Mouse (Mus musculus): Measurements from ENCODE around the gene Copg2. TPM values are rescaled to one million over a fixed set of nuclear protein-coding genes. Genes with fewer than 3 reads are reported as not detected.

Gene Copg2
- polyA plus RNA-seq, 1 experiment from 2014 or later, result 15.9 TPM

DNA sequence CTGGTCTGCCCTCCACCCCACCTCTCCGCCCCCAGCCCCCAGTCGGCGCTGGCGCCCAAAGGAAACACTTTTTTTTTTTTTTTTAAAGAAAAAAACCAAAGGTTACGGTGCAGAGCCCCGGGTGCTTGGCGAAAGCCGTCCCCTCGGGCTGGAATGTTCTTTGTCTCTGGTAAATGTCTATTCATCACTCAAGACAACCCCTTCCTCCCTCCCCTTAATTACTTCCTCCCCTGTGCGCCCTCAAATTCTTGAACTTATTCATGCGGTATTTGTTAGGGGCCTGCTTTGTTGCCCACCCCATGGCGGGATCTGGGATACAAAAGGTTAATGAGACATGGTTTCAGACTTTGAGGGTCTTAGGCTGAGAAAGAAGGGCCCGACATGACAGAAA lies 160.2 kb downstream of the Copg2 start:
- Histone ChIP-seq H3K36me3 (ENCODE audit: insufficient read depth, low read length) (no peaks in the 10 kb centered on the region), H3K4me3 (ENCODE audit: low read depth, low read length) (peak overlapping the region; percentile 15; the same call in 1 of the 2 replicates), H3K4me2 (replicated peaks; ENCODE audit: low read depth, low read length) (peak overlapping the region; percentile 44; the same call in 1 of the 2 replicates), H3K9me3 (ENCODE audit: low read length) (peaks cover 11% of the 10 kb centered on the region), H3K9ac (replicated peaks; ENCODE audit: low read depth) (no peak overlapping the region), H3K27me3 (replicated peaks; ENCODE audit: insufficient read depth, low read length) (no peaks in the 10 kb centered on the region), H3K27ac (ENCODE audit: low read length) (peak overlapping the region; percentile 65; the same call in 1 of the 2 replicates), H3K4me1 (ENCODE audit: insufficient read depth, low read depth, low read length) (no peaks in the 10 kb centered on the region)
- no peak for TF ChIP-seq EP300 (IDR thresholded peaks at IDR 0.05)
- no peak for TF ChIP-seq CTCF (IDR thresholded peaks at IDR 0.05)
- ATAC-seq (peak; percentile 48), DNase-seq (ENCODE audit: low spot score) (peak; percentile 37)
- 51% methylated on average over 13 of the region's 13 CpGs for WGBS

DNA sequence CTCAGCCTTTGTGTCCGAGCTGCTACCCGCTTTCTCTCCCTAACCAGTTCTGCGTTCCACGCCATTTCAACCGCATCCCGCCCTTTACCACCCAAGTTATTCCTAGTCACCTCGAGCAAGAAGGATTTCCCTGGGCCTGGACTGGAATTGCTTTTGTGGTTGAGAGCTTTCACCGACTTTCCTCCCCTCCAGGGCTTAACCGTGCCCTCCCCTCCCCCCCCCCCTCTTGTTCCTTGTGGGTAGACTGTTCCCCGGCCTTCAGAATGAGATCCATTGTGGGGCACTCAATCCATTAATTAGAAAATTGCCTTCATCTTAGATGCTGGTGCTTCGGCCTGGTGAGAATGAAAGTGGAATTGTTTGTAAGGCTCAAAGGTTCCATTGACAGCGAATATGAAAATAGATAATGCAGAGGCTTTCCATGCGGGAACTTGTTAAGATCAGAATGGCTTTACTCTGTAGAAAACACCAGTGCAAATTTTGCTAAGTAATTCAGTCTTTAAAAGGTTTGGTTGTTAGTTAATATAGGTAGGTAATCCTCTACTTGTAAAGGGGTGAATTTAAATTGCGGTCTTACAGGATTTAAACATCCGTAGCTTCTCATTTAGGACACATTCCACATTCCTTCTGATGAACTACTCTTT lies 160.7 kb downstream of the Copg2 start:
- Histone ChIP-seq H3K4me3 (ENCODE audit: low read depth, low read length) (peak overlapping the region; percentile 24), H3K27ac (ENCODE audit: low read length) (peak overlapping the region; percentile 65), H3K4me2 (replicated peaks; ENCODE audit: low read depth, low read length) (peak overlapping the region; percentile 44), H3K36me3 (ENCODE audit: insufficient read depth, low read length) (no peaks in the 10 kb centered on the region), H3K9ac (replicated peaks; ENCODE audit: low read depth) (no peak overlapping the region; the same call in 1 of the 2 replicates), H3K9me3 (ENCODE audit: low read length) (peaks cover 11% of the 10 kb centered on the region), H3K4me1 (ENCODE audit: insufficient read depth, low read depth, low read length) (no peaks in the 10 kb centered on the region), H3K27me3 (replicated peaks; ENCODE audit: insufficient read depth, low read length) (no peaks in the 10 kb centered on the region)
- WGBS, result 57% methylated on average over 15 of the region's 15 CpGs
- no peak for TF ChIP-seq EP300 (IDR thresholded peaks at IDR 0.05)
- TF ChIP-seq CTCF (IDR thresholded peaks at IDR 0.05), result no peak
- DNase-seq (ENCODE audit: low spot score), result no peak
- ATAC-seq, result no peak

DNA sequence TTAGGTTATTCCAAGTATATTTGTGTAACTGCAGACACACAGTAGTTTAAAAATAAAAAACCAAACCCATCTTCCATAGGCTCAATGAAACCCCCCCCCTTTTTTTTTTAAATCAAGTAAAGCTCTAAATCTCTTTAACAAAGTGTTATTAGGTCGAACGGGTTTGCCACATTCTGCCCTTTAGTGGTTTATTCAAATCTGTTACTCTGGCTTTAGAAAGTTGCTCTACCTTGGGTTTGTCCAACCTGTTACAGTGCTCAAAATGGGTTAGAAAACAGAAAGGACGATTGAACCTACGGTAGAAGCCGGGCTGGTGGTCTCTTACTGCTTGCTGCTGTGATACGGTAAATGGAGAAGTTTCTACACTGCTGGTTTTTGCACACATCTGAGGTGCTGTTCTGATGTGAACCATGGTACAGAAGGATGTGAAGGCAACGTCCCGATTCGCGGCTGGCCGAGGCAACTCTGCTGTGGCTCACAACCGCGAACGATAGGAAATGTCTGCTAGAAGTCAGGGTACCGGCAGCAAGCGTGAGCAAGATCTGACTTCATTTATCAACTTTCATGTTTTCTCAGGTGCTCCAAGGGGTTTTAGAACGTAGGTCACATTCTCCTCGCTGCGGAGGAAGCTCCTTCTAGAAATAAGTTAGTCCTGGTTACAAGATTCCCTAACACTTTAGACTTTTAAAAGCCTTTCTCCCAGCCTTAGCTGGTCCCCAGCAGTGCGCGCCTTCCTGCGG lies 161.4 kb downstream of the Copg2 start:
- no peak for ATAC-seq
- Histone ChIP-seq H3K9ac (replicated peaks; ENCODE audit: low read depth) (no peak overlapping the region; the same call in 1 of the 2 replicates), H3K27me3 (replicated peaks; ENCODE audit: insufficient read depth, low read length) (no peaks in the 10 kb centered on the region), H3K4me2 (replicated peaks; ENCODE audit: low read depth, low read length) (peak overlapping the region; percentile 44), H3K4me3 (ENCODE audit: low read depth, low read length) (peak overlapping the region; percentile 24), H3K9me3 (ENCODE audit: low read length) (peaks cover 11% of the 10 kb centered on the region), H3K4me1 (ENCODE audit: insufficient read depth, low read depth, low read length) (no peaks in the 10 kb centered on the region), H3K36me3 (ENCODE audit: insufficient read depth, low read length) (no peaks in the 10 kb centered on the region), H3K27ac (ENCODE audit: low read length) (peak overlapping the region; percentile 65)
- no peak for TF ChIP-seq CTCF (IDR thresholded peaks at IDR 0.05)
- TF ChIP-seq EP300 (IDR thresholded peaks at IDR 0.05), result no peak
- WGBS, result 56% methylated on average over 22 of the region's 22 CpGs
- DNase-seq (ENCODE audit: low spot score), result no peak

DNA sequence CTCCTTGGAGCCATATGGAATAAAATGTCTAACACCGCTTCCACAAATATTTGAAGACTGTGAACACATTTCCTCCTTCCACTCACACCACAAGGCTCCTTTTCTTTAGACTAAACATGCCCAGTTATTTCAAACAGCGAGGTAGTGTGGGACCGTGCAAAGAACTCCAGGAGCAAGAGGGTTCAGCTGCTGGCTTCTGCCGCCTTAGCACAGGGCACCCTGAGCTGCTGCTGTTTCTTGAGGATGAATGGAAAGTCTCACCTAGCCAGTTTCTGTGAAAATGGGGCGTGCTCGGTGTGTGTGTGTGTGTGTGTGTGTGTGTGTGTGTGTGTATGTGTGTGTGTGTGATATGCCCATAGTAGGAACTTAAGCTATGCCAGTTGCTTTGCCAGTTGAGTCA lies 162.1 kb downstream of the Copg2 start:
- DNase-seq (ENCODE audit: low spot score), result no peak
- ATAC-seq, result no peak
- Histone ChIP-seq H3K4me1 (ENCODE audit: insufficient read depth, low read depth, low read length) (no peaks in the 10 kb centered on the region), H3K36me3 (ENCODE audit: insufficient read depth, low read length) (no peaks in the 10 kb centered on the region), H3K27ac (ENCODE audit: low read length) (no peak overlapping the region), H3K27me3 (replicated peaks; ENCODE audit: insufficient read depth, low read length) (no peaks in the 10 kb centered on the region), H3K4me2 (replicated peaks; ENCODE audit: low read depth, low read length) (no peak overlapping the region), H3K4me3 (ENCODE audit: low read depth, low read length) (no peak overlapping the region), H3K9me3 (ENCODE audit: low read length) (peaks cover 11% of the 10 kb centered on the region), H3K9ac (replicated peaks; ENCODE audit: low read depth) (no peak overlapping the region)
- TF ChIP-seq CTCF (IDR thresholded peaks at IDR 0.05) (no peak), EP300 (IDR thresholded peaks at IDR 0.05) (no peak)
- WGBS, result 33% methylated on average over 6 of the region's 6 CpGs

DNA sequence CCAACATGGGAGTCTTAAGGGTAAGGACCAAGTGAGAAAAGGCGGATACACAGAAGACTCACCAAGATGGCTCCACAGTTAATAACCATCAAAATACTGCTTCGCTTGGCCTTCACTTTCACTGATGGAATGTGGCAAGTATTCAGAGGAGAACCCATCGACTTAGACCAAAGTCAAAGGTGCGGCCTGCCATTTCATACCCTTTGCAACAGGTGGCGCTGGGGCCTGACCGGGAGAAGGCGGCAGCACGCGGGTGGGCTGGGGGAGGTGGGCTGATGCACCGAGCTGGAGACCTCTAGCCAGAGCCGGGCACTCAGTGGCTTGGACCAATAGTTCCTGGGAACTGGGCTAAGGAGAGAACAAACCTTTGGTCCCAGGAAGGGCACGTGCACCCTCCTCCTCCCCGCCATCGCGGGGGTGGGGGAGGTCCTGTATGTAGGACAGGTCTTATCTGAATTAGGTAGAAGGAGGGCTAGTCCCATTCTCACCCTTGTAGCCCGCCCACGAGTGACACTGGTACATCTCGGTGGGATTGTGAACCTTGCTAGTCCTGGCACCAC lies 163.9 kb downstream of the Copg2 start:
- TF ChIP-seq EP300 (IDR thresholded peaks at IDR 0.05) (no peak), CTCF (IDR thresholded peaks at IDR 0.05) (peak; percentile 7; the same call in 1 of the 2 replicates)
- no peaks in the 10 kb centered on the region for H3K27me3 ChIP-seq (replicated peaks; ENCODE audit: insufficient read depth, low read length)
- WGBS, result 63% methylated on average over 18 of the region's 18 CpGs
- H3K4me3 ChIP-seq (ENCODE audit: low read depth, low read length), result no peak overlapping the region
- no peaks in the 10 kb centered on the region for H3K36me3 ChIP-seq (ENCODE audit: insufficient read depth, low read length)
- DNase-seq (ENCODE audit: low spot score) (no peak), ATAC-seq (no peak)
- no peaks in the 10 kb centered on the region for H3K4me1 ChIP-seq (ENCODE audit: insufficient read depth, low read depth, low read length)
- no peak overlapping the region for H3K27ac ChIP-seq (ENCODE audit: low read length)
- H3K9me3 ChIP-seq (ENCODE audit: low read length), result peaks cover 5% of the 10 kb centered on the region
- H3K9ac ChIP-seq (replicated peaks; ENCODE audit: low read depth), result no peak overlapping the region
- no peak overlapping the region for H3K4me2 ChIP-seq (replicated peaks; ENCODE audit: low read depth, low read length)

DNA sequence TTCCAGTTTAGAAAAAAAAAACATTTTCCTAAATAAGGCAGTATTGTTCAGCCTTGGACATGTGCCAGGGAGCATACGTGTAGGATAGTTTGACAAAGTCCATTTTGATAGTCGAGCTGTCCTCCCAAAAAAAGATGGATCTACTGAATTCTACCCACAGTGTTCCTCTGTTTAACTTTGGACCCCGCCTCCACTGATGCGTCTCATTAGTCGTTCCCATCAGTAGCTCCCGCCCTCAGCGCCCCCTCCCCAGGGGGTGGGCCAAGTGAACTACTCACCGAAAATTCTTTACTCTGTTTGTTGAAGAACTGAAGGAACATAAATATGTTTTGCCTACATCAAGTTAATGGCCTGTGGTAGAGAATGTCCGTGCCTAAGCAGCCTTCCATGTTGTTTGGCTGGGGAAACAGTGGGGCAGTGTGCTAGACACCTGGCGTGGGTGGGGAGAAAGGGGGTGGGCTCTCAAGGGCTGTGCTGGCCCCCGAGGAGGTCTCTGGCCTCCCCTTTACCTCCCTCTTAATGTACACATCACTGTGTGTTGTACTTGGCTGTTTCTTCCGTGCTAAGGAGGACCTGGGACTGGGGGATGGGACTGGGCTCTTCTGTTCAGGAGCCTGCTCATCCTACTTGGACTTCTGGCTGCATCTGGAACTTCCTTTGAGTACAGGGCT lies 166.2 kb downstream of the Copg2 start:
- DNase-seq (ENCODE audit: low spot score), result peak; percentile 61

More for the DNA sequence above, 166.2 kb downstream of the Copg2 start:
- H3K4me3 ChIP-seq (ENCODE audit: low read depth, low read length), result no peak overlapping the region
- no peak overlapping the region for H3K27ac ChIP-seq (ENCODE audit: low read length)
- no peaks in the 10 kb centered on the region for H3K9me3 ChIP-seq (ENCODE audit: low read length)
- H3K9ac ChIP-seq (replicated peaks; ENCODE audit: low read depth), result no peak overlapping the region
- TF ChIP-seq CTCF (IDR thresholded peaks at IDR 0.05) (no peak), EP300 (IDR thresholded peaks at IDR 0.05) (no peak; the same call in 1 of the 2 replicates)
- no peaks in the 10 kb centered on the region for H3K36me3 ChIP-seq (ENCODE audit: insufficient read depth, low read length)
- ATAC-seq, result no peak; the same call in 1 of the 2 replicates
- 33% methylated on average over 12 of the region's 12 CpGs for WGBS
- no peaks in the 10 kb centered on the region for H3K4me1 ChIP-seq (ENCODE audit: insufficient read depth, low read depth, low read length)
- no peak overlapping the region for H3K4me2 ChIP-seq (replicated peaks; ENCODE audit: low read depth, low read length)
- H3K27me3 ChIP-seq (replicated peaks; ENCODE audit: insufficient read depth, low read length), result no peaks in the 10 kb centered on the region

Measured in lung, postnatal 0 days (tissue).